Mouse (Mus musculus): Measurements from ENCODE around the gene Dmgdh.

Gene Dmgdh

DNA sequence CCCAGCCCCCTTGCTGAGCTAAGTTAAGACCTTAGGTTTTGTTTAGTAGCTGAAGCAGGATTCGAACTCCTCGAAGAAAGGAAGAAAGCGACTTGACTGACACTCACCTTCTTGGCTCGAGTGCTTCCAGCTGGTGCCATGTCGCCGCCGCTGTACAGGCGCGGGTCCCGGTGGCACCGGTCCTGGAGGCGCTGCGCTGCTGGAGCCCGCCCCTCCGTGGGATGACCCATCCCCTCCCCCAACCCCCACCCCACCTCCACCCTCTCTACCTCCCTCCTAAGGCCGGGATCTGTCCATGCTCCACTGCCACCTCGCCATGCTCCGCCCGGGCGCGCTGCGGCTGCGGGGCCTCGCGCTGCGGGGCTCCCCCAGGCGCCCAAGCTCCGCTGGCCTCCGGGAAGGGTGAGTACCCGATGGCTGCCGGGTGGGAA, at the start of gene Dmgdh, which contains the start of gene Bhmt2:
Dmgdh (plus strand) TSS at position 303 of the 431 bp plus-strand sequence.
Bhmt2 (minus strand) TSS at position 172 of the 431 bp plus-strand sequence.
- no peak for DNase-seq

DNA sequence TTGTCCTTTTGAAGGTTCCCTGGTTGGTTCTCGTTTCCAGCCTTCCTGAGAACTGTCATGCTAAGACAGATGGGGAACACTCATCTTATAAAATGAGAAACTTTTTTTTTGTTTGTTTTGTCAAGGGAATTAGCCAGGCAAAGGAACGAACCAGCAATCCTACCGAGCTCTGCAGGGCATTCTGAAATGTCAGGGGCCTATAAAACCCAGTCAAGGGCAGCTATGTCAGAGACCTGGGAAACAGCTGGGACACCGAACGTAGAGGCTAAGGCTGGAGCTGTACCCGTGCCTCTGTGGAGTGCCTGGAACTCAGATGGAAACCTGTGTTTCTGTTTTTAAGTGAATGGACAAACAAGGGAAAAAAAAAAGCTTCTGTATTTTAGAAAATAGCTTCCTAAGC, 45.4 kb upstream of the Dmgdh start:
- no peak for DNase-seq

DNA sequence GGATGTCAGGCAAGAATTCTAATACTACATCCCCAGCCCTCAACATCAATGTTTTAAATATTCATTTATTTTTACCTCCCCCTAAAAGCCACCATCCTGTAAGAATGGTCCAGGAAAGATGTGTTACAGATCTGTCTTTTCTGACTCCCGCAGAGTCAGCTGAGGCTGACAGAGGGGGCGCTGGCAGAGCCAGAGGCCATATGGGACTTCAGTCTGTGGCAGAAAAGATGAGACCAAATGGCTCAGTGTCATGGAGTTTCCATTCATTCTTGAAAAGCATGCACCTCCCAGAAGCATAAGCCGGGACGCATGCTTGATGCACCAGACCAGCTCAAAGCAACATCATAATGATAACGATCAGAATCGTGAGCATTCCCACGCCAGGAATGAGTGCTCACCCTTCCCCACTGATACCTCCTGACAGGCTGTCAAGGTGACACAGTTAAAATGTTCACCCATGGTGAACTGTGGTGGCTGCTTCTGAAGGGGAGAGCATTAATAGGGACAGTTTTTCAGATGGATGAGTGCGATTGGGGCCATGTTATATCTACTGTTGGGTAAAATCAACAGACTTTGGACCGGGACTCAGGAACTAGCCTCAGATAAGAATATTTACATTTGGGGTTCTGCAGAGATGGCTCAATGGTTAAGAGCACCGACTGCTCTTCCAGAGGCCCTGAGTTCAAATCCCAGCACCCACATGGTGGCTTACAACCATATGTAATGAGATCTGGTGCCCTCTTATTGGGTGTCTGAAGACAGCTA, 43.1 kb upstream of the Dmgdh start:
- DNase-seq = no peak

DNA sequence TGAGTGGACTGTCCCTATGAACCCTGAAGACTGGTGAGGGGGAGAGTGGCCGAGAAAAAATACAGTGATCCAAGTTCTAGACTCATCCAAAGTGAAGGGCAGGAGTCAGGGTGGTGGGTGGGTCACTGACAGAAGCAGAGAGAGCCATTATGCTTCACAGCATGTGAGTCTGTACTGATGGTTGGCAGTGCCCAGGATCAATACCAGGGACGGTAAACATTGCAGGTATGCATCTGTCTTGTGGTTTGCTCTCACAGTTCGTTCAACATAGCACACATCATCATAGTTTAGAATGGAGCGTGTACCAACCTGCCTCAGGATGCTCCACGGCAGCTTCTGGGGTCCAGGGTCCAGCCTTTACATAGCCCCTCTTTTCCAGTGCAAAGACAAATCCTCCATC, 41.3 kb upstream of the Dmgdh start:
- no peak for DNase-seq

DNA sequence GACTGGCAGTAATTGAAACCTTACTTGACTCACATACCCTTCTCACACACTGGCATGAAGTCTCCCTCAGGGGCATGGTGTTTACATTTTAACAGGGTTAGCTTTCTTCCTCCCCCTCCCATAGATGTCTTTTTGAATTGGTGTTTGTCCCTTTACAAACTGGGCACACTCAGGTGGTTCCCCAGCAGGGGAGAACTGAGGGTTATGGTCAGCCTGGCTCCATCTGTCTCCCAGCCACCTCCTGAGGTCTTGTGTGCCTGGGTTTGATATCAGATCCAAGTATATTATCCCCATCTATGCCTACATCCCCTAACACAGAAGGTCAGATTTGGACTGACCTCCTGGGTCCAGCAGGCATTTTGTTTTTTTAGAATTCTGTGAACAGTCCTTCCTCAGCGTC, 37.7 kb upstream of the Dmgdh start:
- DNase-seq = no peak

DNA sequence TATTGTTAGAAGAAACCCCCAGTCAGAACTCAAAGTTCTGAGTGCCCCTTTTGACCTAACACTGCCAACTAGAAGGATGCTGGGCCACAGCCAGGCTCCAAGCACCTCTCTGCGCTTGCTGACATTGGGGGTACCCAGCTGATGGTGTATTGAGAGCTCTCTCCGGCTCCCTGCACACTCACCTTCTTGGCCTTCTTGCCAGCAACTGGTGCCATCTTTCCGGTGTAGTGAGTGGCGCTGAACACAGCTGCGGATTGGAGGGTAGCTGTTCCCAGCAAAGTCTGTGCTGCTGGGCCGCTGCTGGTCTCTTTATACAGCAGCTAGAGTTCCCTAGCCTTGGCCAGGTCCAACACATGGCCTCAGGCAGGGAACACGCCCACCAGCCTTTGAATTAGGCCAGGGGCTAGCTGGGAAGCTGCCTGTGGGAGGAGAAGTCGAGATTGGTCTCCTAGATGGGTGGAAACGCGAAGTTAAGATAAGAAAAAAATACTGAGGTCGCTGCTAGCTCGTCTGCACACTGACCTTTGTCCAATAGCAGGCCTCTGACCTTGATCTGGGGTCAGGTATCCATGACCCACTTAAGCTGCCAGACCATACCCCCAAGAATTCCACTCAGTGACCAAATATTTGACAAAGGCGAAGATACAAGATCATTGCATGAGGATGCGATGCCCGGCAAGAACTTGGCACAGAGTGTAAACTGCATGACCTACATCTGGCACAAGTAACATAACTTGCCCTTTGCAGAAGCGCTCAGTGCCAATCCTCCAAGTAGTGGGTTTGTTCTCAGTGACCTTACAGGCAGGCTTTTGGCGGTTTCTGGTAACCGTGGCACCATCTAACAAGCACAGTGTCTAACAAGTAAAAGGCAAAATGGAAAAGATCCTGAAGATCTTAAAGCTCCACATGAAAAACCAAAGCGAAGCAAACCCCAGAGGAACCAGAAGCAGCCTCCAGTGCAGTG, 36.7 kb upstream of the Dmgdh start, which contains the start of gene Bhmt:
Bhmt (minus strand) TSS at position 680 of the 964 bp plus-strand sequence.
- DNase-seq = no peak

DNA sequence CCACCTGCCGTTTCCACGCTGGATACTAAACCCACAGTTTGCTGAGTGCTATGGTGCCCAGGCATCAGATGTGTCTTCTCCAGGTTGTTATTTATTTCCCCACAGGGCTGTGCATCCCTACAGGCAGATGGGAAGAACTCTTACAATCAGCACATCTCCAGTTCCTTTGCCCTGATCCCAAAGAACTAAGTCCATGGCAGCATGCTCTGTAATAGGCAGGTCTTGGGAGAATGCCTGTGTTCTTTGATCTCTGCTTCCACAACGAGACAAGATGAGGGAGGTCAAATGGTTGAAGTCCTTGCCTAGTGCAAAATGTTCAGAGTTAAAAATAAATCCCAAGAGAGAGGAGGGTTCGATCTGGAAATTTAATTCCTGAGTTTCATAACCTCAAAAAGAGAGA, 34.6 kb upstream of the Dmgdh start:
- DNase-seq = no peak

DNA sequence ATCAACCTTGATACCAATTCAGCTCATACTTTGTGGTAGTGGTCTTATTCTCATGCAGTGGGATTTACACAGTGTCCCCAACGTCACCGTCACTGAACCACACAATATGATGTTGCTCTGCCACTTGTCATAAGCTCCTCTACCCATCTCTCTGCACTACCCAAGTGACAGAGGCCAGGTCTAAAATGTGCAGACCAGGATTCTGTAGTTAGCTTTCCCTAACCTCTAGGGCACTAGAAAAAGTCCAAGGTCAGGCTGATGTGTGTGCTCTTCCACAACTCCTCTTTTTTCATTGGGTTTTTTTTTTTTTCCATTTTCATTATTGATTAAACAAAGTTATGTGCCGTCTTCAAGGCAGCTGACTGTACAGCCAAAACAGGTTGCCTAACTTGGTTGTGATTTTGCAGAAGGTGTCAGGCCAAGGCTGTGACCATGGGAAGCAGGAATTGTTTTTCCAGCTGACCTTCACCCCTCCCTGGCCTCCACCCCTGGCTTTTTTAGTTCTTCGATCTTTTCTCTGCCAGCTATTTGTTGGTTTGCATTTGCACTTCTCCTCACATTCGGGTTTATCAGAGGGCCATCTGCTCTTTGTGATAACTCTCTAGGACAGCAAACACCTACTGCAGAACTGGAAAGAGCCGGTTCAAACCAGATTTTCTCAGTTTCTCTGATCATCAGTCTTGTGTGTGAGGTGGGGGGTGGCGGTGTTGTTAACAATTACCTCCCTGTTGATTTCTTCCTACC, 25.7 kb upstream of the Dmgdh start:
- DNase-seq = no peak

DNA sequence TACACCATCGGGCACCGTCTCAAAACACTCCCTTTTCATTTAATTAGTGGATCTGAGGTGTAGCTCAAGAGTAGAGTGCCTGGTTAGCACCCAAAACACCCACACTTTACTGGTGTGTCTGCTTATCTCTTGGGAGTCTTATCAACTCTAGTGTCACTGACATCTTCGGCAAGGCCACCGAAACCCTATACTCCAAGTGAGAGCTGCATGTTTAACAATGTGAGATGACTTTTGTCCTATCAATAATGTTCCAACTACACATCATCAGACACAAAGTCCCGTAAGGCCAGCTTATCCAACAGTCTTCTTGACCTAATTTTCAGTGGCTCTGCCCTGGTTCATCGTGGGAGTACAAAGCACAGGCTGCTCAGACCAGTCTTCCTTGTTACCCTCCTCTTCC, 20.9 kb upstream of the Dmgdh start:
- no peak for DNase-seq

DNA sequence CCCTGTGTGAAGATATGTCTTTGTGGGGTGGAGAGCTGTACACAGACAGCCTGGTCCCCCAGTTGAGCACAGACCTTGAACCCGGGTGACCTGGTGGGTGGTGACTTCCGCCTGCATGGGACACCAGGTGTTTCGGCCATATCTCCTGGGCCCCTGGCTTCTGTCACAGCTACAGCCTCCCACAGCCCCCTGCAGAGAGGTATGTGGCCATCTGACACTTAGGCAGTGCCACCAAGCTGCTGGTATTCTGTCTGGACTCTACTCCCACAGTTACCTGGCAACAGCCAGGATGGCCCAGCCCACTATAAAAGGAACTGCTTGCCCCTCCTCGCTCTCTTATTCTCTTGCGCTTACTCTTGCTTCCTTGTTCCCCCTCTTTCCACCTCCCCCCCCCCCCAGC, 16.3 kb upstream of the Dmgdh start:
- DNase-seq = no peak

DNA sequence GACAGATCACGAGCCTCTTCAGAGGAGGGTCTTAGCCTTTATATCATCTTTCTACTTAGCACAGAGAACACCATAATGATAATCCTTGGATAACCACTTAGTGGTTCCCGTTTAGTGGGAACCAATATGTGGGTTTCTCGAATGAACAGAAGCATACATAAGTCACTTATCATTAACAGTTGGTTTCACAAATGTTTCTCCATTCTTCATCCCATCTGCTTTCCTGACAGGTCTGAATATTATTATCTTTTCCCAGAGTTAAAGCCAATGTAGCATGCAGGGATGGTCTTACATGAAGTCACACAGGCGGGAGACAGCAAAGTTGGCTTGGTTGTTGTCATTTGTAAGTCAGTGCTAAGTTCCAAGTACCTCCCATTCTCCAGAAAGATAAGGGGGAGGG, 6.6 kb upstream of the Dmgdh start:
- no peak for DNase-seq

DNA sequence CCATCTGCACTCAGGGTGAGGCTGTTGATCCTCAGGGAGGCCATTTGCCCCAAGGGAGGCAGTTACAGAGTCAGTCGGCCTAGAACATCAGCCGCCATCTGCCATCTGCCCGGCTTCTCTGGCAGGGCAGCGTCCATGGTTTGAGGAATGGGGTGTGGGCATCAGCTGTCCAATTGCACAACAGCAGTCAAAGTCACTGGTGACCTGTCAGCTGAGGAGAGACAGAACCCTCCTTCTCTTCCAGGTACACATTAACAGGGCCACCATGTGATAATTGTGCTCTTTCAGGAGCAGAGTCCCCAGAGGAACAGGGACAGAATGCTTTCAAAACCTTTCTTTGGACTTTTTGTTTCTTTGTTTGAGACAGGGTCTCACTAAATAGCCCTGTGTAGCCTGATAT, 1.9 kb upstream of the Dmgdh start:
- no peak for DNase-seq

DNA sequence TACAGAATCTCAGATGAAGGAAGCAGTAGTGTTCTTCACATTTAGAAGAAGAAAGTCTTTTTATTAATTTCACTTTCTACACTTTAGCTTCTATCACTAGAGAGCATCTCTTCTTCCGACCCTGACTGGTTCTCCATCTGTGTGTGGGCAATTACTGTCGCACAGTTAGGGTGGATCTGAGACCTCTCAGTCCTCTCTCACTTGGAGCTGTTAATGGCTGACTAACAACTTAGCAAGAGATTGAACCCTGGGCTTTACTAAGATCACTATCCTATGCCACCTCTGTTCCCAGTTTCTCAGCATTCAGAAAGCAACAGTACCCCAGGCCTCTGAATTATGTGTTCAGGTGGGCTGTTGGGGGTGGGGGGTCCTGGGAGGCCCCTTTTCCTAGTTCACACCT, 937 bp upstream of the Dmgdh start:
- DNase-seq = no peak

DNA sequence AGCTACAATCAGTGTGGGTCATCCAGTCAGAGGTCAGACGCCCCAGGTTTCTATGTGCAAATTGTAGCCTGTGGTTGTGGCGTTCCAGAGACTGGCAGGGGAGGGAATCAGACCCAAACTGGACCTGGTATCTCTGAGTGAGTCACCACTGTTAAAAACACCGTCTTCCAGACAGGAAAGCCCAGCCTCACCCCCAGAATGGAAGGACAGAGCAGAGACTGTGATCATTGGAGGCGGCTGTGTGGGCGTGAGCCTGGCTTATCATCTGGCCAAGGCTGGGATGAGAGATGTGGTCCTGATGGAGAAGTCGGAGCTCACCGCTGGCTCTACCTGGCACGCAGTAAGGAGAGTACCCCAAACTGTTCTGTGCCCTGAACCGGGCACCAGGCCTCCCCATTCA, 2.6 kb downstream of the Dmgdh start:
- no peak for DNase-seq

DNA sequence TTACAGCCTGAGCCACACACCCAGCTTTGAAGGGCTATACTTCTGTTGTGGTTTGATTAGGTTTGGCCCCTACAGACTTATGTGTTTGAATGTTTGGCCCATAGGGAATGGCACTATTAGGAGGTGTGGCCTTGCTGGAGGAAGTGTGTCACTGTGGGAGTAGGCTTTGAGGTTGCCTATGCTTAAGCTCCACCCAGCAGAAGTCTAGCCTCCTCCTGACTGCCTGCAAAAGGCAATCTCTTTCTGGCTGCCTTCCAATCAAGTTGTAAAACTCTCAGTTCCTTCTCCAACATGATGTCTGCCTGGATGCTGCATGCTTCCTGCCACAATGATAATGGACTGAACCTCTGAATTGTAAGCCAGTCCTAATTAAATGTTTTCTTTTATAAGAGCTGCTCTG, 9.1 kb downstream of the Dmgdh start:
- DNase-seq = no peak

DNA sequence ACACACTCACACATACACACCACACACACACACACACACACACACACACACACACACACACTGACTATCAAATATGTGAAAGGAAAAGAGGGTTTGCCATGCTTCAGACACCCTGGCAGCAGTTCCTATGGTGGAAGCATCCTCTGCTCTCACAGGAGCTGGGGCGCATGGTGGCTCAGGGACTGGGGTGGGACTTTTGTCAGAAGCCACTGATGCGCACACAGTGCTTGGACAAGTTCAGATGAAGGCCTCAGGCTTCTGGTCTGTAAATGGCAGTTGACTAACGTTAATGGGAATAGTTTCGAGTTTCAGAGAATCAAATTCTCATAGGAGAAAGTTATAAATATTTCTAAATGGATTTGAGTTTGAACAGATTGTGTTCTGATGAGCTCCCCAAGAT, 11.0 kb downstream of the Dmgdh start:
- DNase-seq = no peak

DNA sequence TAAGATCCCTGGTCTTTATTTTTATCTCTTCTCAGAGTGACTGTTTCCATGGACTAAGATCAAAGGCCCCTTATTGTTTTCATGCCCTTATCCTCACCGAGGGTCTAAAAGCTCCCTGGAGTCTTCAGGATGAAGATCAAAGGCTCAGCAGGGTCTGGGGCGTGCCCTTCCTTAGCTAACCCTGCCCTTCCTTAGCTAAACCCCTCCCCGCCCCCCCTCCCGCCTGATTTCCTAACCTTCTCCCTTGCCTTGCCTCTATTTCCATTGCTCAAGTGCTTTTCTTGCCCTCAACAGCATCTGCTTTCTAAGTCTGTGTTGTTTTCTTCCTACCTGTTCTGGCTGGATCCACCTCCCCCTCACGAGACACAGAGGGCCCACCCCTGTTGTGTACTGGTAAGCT, 13.1 kb downstream of the Dmgdh start:
- DNase-seq = no peak

DNA sequence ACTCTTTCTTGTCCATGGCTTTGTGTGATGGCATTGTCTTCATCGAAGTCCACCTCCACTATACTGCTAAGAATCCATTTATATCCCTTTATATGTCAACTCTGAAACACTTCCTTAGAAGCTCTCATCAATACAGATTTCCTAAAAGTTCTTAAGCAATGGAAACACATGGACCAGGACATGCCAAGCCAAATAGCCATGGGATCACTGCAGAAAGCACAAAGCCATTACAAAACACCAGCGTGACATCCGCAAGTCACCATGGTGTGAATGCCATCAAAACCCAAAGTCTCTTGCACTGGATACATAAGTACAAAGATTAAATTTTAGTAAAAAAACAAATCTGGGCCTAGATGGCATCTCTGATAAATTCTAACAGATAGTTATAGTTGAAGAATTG, 15.3 kb downstream of the Dmgdh start:
- DNase-seq = no peak

DNA sequence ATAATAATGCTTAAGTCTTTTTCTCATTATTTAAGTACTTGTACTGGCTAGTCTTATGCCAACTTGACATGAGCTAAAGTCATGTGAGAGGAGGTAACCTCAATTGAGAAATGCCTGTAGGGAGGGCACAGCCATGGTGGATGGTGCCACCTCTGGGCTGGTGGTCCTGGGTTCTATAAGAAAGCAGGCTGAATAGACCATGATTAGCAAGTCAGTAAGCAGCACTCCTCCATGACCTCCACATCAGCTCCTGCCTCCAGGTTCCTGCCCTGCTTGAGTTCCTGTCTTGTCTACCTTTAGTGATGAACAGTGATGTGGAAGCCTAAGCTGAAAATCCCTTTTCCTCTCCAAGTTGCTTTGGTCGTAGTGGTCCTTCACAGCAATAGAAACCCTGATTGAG, 16.6 kb downstream of the Dmgdh start:
- no peak for DNase-seq

DNA sequence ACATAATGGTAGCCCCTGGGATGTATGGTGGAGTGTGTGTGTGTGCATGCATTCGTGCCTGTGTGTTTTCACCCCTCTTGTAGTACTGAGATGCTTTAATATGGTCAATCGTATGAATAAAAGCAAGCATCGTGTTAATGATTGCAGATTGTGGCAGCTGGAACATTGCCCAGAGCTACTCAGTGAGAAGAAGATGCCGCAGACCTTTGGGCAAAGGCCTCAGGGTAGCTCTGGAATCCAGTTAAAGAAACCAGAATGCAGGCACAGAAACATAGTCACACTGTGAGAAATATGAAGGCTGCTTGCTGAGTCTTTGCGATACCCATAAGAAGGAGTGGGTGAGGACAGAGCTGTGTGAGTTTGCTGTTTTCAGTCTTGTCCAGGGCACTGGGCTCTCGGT, 24.6 kb downstream of the Dmgdh start:
- no peak for DNase-seq

DNA sequence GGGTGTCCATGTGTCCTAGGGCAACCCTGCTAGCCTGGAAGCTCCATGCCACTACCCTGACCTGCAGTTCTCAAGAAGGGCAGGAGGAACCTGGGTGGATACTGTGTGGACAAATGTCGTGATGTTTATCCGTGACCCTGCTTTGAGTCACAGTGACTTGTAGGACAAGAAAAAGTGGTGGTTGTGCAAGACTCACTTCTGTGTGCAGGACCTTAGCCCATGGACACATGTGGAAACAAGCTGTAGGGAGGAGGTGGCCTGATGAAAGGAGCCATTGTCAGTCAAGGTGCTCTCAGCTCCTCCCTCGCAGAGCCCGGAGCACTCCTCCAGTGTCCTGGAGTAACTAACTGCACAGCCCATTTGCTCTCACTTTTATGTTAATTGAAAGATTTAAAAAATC, 31.5 kb downstream of the Dmgdh start:
- no peak for DNase-seq

DNA sequence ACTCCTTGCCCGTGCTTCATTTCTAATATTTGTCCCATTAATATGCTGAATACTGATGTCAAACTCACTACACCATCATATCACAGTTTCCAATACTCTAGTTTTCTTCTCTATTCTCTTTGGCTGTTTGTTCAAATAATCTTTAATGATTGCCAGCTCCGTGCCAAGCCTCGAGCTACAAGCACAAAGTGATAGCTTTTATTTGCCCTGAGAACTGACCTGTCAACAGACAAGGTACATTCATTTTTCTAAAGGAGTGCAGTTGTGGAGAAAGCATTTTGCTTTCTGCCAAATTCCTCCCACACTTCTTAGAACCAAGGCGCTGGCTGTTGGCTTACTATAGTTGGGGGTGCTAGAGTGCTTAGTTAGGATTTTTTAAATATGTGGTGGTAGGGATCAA, 33.0 kb downstream of the Dmgdh start:
- no peak for DNase-seq

DNA sequence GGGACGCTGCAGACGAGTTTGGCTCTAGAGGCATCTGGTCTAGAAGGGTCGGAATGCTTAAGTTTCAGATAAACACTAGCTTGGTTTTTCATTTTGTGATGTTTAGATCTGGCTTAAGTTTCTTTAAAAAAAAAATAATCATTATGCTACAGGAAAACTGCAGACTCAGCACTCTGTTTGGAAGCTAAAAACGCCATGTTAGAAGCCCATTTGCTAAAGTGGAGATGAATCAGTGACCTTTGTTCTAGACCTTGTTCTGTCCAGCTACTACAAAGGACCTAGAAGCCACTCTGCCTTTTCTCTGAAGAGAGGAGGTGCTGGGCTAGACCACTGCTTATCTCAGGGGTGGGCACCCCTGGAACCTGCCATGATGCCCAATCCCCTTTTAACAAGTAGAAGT, 36.1 kb downstream of the Dmgdh start:
- no peak for DNase-seq

Data from right cerebral cortex, postnatal 4 days (tissue).